Mouse (Mus musculus) splenic B cell, adult 2 months (primary cell): ENCODE data around the gene Map2k7.
A peak's percentile ranks its signal among the peaks of the same experiment; 100 is the strongest.

Source experiments
- DNase-seq: peaks from one replicate; pipeline ENCODE4 v3.0.0-alpha.2; 2011; ENCODE audit warnings: low read depth, low spot score
- H3K27me3 ChIP-seq: 2 replicates; pipeline ENCODE4 v1.6.1; 2012; ENCODE audit warnings: mild to moderate bottlenecking, low read length, moderate library complexity, mixed read lengths; ENCODE audit not compliant: control insufficient read depth, poor library complexity, insufficient read depth, severe bottlenecking
- H3K36me3 ChIP-seq: 2 replicates; pipeline ENCODE4 v1.6.1; 2012; ENCODE audit warnings: mild to moderate bottlenecking, low read length, moderate library complexity, mixed read lengths; ENCODE audit not compliant: control insufficient read depth, poor library complexity, insufficient read depth, severe bottlenecking

The Map2k7 gene

GRCm38 (mm10) chr8:4259805-4260170 lies 21.2 kb downstream of the Map2k7 start:
- H3K36me3 ChIP-seq = peaks cover 4% of the 10 kb centered on the region; the same call in 1 of the 2 replicates
- no peak for DNase-seq
- H3K27me3 ChIP-seq = no peaks in the 10 kb centered on the region

- no peak for DNase-seq
- Histone ChIP-seq H3K36me3 (peaks cover 14% of the 10 kb centered on the region), H3K27me3 (no peaks in the 10 kb centered on the region)
Observed at GRCm38 (mm10) chr8:4263105-4263791, 24.7 kb downstream of the Map2k7 start.

- DNase-seq = no peak
Observed at GRCm38 (mm10) chr8:4265160-4265914, 26.8 kb downstream of the Map2k7 start.

GRCm38 (mm10) chr8:4267627-4268026 lies 29.1 kb downstream of the Map2k7 start:
- peak; percentile 28 for DNase-seq
- Histone ChIP-seq H3K27me3 (no peaks in the 10 kb centered on the region), H3K36me3 (peaks cover 23% of the 10 kb centered on the region)

More at GRCm38 (mm10) chr8:4265160-4265914, 26.8 kb downstream of the Map2k7 start:
- H3K27me3 ChIP-seq = no peaks in the 10 kb centered on the region
- H3K36me3 ChIP-seq = peaks cover 24% of the 10 kb centered on the region

GRCm38 (mm10) chr8:4269609-4270008 lies 31.1 kb downstream of the Map2k7 start:
- peaks cover 21% of the 10 kb centered on the region for H3K36me3 ChIP-seq
- no peaks in the 10 kb centered on the region for H3K27me3 ChIP-seq
- DNase-seq = no peak

- Histone ChIP-seq H3K27me3 (no peaks in the 10 kb centered on the region), H3K36me3 (no peaks in the 10 kb centered on the region)
- DNase-seq = peak; percentile 93
Observed at GRCm38 (mm10) chr8:4275275-4276110, 37.0 kb downstream of the Map2k7 start, which contains the start of gene Timm44. TSS of gene Timm44 (minus strand) at chr8:4275913.

GRCm38 (mm10) chr8:4276111-4276465 lies 37.5 kb downstream of the Map2k7 start:
- Histone ChIP-seq H3K27me3 (no peaks in the 10 kb centered on the region), H3K36me3 (no peaks in the 10 kb centered on the region)
- DNase-seq = no peak

- Histone ChIP-seq H3K27me3 (no peaks in the 10 kb centered on the region), H3K36me3 (peaks cover 2% of the 10 kb centered on the region)
- DNase-seq = no peak
Observed at GRCm38 (mm10) chr8:4292738-4293137, 54.2 kb downstream of the Map2k7 start.
